Mouse (Mus musculus) CH12.LX (cell line): ENCODE measurements around the gene 1700113H08Rik.
A peak's percentile ranks its signal among the peaks of the same experiment; 100 is the strongest.

Experiments used
- CTCF ChIP-seq, 2 experiments: IDR thresholded peaks in 1 of 2; conservative IDR thresholded peaks in 1 of 2; 2 replicates each; pipeline ENCODE4 v1.5.1; 2011 to 2012; ENCODE audit warnings: low read depth in 2 of 2, low read length in 2 of 2, improper control_type of control experiment in 1 of 2, inconsistent platforms in 1 of 2, mild to moderate bottlenecking in 1 of 2, moderate library complexity in 1 of 2
- MAZ ChIP-seq: IDR thresholded peaks from 2 replicates; pipeline ENCODE4 v1.6.1; 2012; ENCODE audit warnings: low read depth, mild to moderate bottlenecking, inconsistent platforms, low read length, improper control_type of control experiment, moderate library complexity

DNA sequence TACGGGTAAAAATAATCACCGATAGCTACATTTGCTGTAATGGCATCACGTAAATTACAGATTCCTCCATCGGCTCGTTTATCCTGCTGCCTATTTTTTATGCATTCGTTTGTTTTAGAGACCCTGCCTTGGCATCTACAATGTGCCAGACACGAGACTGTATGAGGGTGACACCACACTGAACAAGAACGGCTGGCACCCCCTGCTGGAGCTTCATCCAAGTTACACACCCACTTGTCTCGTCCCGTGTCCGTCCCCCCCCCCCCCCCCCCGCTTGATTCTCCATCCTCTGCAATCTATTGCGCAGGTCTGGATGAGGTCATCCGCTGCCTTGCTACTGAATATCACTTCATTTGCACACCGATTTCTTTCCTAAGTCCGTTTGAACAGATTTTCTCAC is 37.1 kb upstream of the 1700113H08Rik start:
- no peak for TF ChIP-seq MAZ
- peak in 1 of 2 experiments; percentile 50; a peak in 2 of 4 replicates for TF ChIP-seq CTCF (conservative IDR thresholded peaks at IDR 0.05 in 1 of 2, IDR thresholded peaks at IDR 0.05 in 1 of 2; ENCODE audit: low read depth in 2 of 2, low read length in 2 of 2)
